Mouse (Mus musculus) liver, postnatal 0 days (tissue): Measurements from ENCODE around the gene H2-Q2. TPM values are rescaled to one million over a fixed set of nuclear protein-coding genes. Genes with fewer than 3 reads are reported as not detected.
"Not testable (repeated sequence)": the region's sequence is repeated elsewhere in the genome, so short reads cannot be mapped to it uniquely, and the experiment has no call there.

ENCODE experiments used
- ATAC-seq: fragments of 200-750 bp; cut with Nextera tagmentation; 2 replicates; pipeline ENCODE4 v1.8.0; 2017; ENCODE audit warnings: mild to moderate bottlenecking, moderate library complexity
- DNase-seq: peaks from one replicate; pipeline ENCODE4 v3.0.0-alpha.2; 2016
- H3K27ac ChIP-seq: fragments of 300-500 bp; sonication (generic); 2 replicates; pipeline ENCODE4 v1.5.1; 2014; ENCODE audit warnings: antibody characterized with exemption, moderate library complexity, mild to moderate bottlenecking, low read depth
- H3K27me3 ChIP-seq: fragments of 300-500 bp; sonication (generic); 2 replicates; pipeline ENCODE4 v1.6.1; 2014; ENCODE audit warnings: low read length, control low read depth, mixed read lengths; ENCODE audit not compliant: insufficient read depth
- H3K36me3 ChIP-seq: fragments of 300-500 bp; sonication (generic); replicated peaks from 2 replicates; pipeline ENCODE4 v1.6.1; 2014; ENCODE audit warnings: mild to moderate bottlenecking, control low read depth, low read length, moderate library complexity, mixed read lengths; ENCODE audit not compliant: insufficient read depth
- H3K4me1 ChIP-seq: fragments of 300-500 bp; sonication (generic); 2 replicates; pipeline ENCODE4 v1.6.1; 2014; ENCODE audit warnings: antibody characterized with exemption, mild to moderate bottlenecking, control low read depth; ENCODE audit not compliant: insufficient read depth
- H3K4me2 ChIP-seq: fragments of 300-500 bp; sonication (generic); 2 replicates; pipeline ENCODE4 v1.6.1; 2014; ENCODE audit warnings: low read depth, mild to moderate bottlenecking, low read length, moderate library complexity, mixed read lengths
- H3K4me3 ChIP-seq: fragments of 300-500 bp; sonication (generic); 2 replicates; pipeline ENCODE4 v1.5.1; 2014; ENCODE audit warnings: low read depth, low read length
- H3K9ac ChIP-seq: fragments of 300-500 bp; sonication (generic); replicated peaks from 2 replicates; pipeline ENCODE4 v1.6.1; 2014; ENCODE audit warnings: mild to moderate bottlenecking, moderate library complexity
- H3K9me3 ChIP-seq: fragments of 300-500 bp; sonication (generic); 2 replicates; pipeline ENCODE4 v1.6.1; 2016; ENCODE audit warnings: mild to moderate bottlenecking, control low read depth, low read length, mixed read lengths
- CTCF ChIP-seq: sonication (generic); IDR thresholded peaks from 2 replicates; pipeline ENCODE4 v1.5.1; 2016; ENCODE audit warnings: antibody characterized with exemption, low read depth
- EP300 ChIP-seq: IDR thresholded peaks from 2 replicates; pipeline ENCODE4 v1.6.1; 2016; ENCODE audit warnings: antibody characterized with exemption, low read depth, mild to moderate bottlenecking
- WGBS: fragments of 180-500 bp; shearing (Covaris S2); extraction: QIAGEN DNeasy Blood & Tissue Kit; methylation state at CpG from one replicate; pipeline ENCODE4 v1.1.7; 2014; ENCODE audit not compliant: insufficient replicate concordance; 5-methylcytosine and 5-hydroxymethylcytosine counted together
- polyA plus RNA-seq: library from polyadenylated mRNA; unstranded; fragments of >200 nt; fragmentation: Nextera tagmentation; extraction: Ambion mirVana; gene quantifications from 2 replicates; pipeline ENCODE4 v1.2.1, GENCODE M21; 2015

H2-Q2 gene
- 4.9 and 5.3 TPM in 2 replicates for polyA plus RNA-seq

DNA sequence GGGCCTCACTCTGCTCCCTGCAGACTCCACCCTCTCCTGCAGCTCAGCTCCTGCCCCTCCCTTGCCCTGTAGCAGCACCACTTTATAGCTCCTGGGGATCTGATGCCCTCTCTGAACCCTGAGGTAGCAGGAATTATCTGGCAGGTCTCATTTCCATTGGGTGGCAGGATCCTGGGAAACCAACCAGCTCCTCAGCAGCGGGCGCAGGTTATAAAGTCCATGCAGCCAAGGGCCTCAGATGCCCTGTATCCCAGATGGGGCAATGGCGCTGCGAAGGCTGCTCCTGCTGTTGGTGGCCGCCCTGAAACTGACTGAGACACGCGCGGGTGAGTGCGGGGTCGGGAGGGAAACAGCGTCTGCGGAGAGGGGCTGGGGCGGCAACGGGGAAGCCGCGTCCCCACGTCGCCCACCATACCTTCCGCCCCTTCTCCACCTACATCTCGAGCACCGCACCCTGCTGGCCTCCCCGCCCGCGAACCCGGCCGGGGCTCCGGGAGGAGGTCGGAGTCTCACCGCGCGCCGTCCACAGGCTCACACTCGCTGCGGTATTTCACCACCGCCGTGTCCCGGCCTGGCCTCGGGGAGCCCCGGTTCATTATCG is at the start of gene H2-Q2:
Gene H2-Q2 (plus strand): TSS at position 172 of the 601 bp plus-strand sequence.
- peak; percentile 24 for DNase-seq
- no peak within 1 kb of the TSS for H3K27ac ChIP-seq
- no peaks in the 10 kb centered on the region for H3K9me3 ChIP-seq
- no peaks in the 10 kb centered on the region for H3K4me1 ChIP-seq
- peaks cover 21% of the 10 kb centered on the region for H3K27me3 ChIP-seq
- WGBS, result 3% methylated on average over 38 of the region's 40 CpGs
- ATAC-seq, result peak; percentile 66
- H3K4me2 ChIP-seq, result peak within 1 kb of the TSS; percentile 70
- no peak for TF ChIP-seq EP300
- no peak for TF ChIP-seq CTCF
- H3K4me3 ChIP-seq, result peak within 1 kb of the TSS; percentile 49
- H3K36me3 ChIP-seq, result no peaks in the 10 kb centered on the region
- peak within 1 kb of the TSS; percentile 6; the same call in 1 of the 2 replicates for H3K9ac ChIP-seq

DNA sequence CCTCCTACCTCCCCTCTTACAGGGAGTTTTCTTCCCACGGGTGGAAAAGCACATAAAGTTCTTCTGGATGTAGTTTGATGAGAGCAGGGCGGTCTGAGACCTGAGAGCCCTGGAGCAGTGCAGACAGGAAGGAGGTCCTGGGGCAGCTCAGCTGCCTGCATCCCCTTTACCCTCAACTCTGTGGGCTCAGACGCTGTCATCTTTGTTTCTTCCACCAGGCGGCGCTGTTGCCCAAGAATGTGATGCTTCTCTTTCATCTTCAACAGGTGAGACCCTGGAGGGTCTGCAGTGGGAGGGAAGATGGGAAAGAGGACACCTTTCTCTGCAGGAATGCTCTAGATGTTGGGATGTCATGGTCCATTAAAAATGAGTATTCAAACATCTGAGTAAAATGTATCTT is 46.2 kb upstream of the H2-Q2 start:
- not testable (repeated sequence) for H3K36me3 ChIP-seq, H3K9me3 ChIP-seq, ATAC-seq, H3K4me1 ChIP-seq, H3K9ac ChIP-seq, H3K27me3 ChIP-seq, H3K27ac ChIP-seq, H3K4me2 ChIP-seq, H3K4me3 ChIP-seq
- TF ChIP-seq CTCF, result peak; percentile 88
- peak; percentile 55 for DNase-seq
- 5% methylated on average over 5 of the region's 5 CpGs for WGBS

DNA sequence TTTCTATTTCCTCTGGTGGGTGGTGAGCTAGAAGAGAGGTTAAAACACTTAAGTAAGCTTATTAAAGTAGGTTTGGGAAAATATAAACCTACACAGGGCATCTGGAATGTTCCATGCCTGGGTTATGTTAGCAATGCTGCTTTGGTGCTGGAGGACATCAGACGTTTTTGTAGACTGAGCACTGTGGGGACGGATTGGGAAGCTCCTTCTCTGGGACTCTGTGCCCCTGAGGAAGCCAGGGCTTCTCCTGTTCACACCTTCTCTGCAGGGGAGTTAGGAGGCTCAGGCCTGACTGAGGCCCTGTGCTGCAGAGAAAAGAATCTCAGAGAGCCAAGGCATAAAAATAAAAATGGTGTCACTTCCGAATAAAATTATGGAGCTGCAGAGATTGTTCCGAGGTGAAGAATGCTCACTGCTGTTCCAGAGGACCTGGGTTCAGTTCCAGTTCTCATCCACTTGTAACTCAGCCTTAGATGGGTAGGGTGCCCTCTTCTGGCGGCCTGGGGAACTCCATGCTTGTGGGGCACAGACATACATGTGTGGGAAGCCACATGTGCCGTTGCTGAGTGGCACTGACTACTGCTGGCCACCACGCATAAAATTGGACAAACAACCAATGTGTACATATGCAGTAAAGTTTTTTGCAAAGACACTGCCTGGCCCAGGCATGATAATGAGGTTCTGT is 41.6 kb upstream of the H2-Q2 start:
- not testable (repeated sequence) for DNase-seq, H3K4me2 ChIP-seq, H3K36me3 ChIP-seq, H3K9ac ChIP-seq, ATAC-seq, H3K4me3 ChIP-seq, H3K9me3 ChIP-seq, H3K27me3 ChIP-seq, H3K27ac ChIP-seq, H3K4me1 ChIP-seq
- WGBS, result 80% methylated on average over 7 of the region's 7 CpGs
- peak; percentile 36; the same call in 1 of the 2 replicates for TF ChIP-seq CTCF

DNA sequence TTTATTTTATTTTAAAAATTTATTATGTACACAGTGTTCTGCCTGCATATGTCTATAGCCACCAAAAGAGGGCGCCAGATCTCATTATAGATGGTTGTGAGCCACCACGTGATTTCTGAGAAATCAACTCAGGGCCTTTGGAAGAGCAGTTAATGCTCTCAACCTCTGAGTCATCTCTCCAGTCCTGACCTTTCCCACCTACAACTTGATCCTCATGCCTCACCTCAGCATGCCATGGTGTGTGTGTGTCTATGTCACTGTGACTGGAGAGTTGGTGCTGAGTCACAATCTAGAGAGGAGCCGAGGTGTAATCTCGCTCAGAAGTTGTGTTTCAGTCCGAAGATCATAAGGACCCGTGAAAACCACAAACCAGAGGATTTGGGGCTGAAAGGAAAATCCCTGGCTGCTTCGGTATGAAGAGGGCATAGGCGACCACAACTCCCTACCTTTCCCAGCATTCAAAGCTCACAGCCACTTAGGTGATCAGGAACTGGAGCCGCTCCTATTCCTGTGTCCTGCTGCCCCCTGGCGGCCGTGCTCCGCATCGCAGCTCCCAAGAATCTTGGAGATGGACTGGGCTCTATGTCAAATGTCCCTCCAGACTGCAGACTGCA is 40.3 kb upstream of the H2-Q2 start:
- Histone ChIP-seq H3K9me3 (no peaks in the 10 kb centered on the region), H3K36me3 (no peaks in the 10 kb centered on the region), H3K4me1 (no peaks in the 10 kb centered on the region), H3K27me3 (no peaks in the 10 kb centered on the region), H3K4me2 (peak overlapping the region; percentile 18; the same call in 1 of the 2 replicates), H3K4me3 (no peak overlapping the region), H3K27ac (no peak overlapping the region), H3K9ac (no peak overlapping the region)
- TF ChIP-seq EP300, result no peak
- TF ChIP-seq CTCF, result peak; percentile 93
- ATAC-seq, result peak; percentile 54
- 24% methylated on average over 13 of the region's 13 CpGs for WGBS
- DNase-seq, result peak; percentile 85

DNA sequence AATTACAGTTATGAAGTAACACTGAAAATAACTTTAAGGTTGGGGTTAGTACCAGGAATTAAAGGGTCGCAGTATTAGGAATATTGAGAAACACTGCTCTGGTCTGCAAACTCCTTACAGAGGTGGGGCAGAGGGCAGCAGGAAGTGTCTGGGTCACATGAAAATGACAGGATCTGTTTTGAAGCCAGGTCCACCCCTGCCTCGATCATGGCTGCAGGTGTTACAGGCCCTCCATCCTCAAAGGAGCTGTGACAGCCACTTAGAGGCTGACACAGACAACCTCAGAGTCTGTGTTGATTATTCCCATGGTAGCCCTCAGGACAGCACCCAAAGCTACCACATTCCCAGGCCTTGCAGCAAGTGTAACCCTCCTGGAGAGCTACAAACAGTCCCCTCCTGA is 38.8 kb upstream of the H2-Q2 start:
- ATAC-seq (no peak), DNase-seq (no peak)
- no peak for TF ChIP-seq CTCF
- no peak for TF ChIP-seq EP300
- WGBS, result 56% methylated on average over 2 of the region's 2 CpGs
- Histone ChIP-seq H3K27me3 (no peaks in the 10 kb centered on the region), H3K27ac (no peak overlapping the region), H3K9me3 (no peaks in the 10 kb centered on the region), H3K4me3 (no peak overlapping the region), H3K4me1 (no peaks in the 10 kb centered on the region), H3K36me3 (no peaks in the 10 kb centered on the region), H3K9ac (no peak overlapping the region), H3K4me2 (no peak overlapping the region)

DNA sequence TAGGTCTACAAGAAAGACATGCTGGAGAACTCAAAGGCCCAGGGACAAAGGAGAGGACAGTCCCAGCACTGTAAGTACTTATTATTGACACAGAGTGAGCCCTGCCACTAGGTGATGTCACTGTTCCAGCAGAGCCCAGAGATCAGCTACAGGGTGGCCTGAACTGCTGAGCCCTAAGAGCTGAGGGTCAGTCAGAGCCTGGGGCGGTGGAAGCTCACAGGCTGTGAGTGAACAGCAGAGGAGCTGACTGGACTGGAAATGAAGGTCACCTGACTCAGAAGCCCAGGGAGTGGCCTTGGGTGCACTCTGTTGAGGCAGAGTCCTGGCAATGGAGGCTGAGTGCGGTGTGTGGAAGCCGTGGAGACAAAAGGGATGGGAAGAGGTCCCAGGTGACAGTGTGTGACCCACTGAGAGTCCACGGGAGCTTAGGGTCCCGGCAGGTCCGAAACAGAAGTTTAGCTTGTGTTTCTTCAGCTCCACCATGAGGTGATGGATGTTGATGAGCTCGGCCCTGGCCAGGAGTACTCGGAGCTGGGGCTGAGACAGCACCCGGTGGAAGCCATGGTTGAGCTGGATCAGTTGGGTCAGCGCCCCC is 38.2 kb upstream of the H2-Q2 start:
- Histone ChIP-seq H3K9ac (no peak overlapping the region), H3K4me1 (no peaks in the 10 kb centered on the region), H3K4me3 (no peak overlapping the region), H3K27me3 (no peaks in the 10 kb centered on the region), H3K4me2 (no peak overlapping the region), H3K9me3 (no peaks in the 10 kb centered on the region), H3K27ac (no peak overlapping the region), H3K36me3 (no peaks in the 10 kb centered on the region)
- ATAC-seq (peak; percentile 72), DNase-seq (no peak)
- WGBS, result 68% methylated on average over 10 of the region's 10 CpGs
- peak; percentile 25; the same call in 1 of the 2 replicates for TF ChIP-seq CTCF
- no peak for TF ChIP-seq EP300
